Mouse (Mus musculus) monocyte, adult 5-6 weeks (primary cell): ENCODE measurements around the gene Babam1. TPM values are rescaled to one million over a fixed set of nuclear protein-coding genes. Genes with fewer than 3 reads are reported as not detected.

Source experiments
- ATAC-seq: fragments of 153-309, 156-312 bp; replicated peaks from 2 replicates; pipeline ENCODE4 v1.8.0; 2017; ENCODE audit warnings: mild to moderate bottlenecking; ENCODE audit not compliant: low TSS enrichment, insufficient number of reproducible peaks, severe bottlenecking, poor library complexity, low FRiP score
- total RNA-seq: library from RNA; stranded (forward); fragments of 200-1000, 200-491, 200-594 nt; gene quantifications from 3 replicates; pipeline ENCODE4 v1.2.3, GENCODE M21; 2017

Gene Babam1
- 49.7 to 68.7 TPM (median 61.4 TPM) in 3 replicates for total RNA-seq

GRCm38 (mm10) chr8:71396639-71397305 is at the start of gene Babam1:
TSS of gene Babam1 (plus strand) at chr8:71396861.
- ATAC-seq = peak; percentile 99

DNA sequence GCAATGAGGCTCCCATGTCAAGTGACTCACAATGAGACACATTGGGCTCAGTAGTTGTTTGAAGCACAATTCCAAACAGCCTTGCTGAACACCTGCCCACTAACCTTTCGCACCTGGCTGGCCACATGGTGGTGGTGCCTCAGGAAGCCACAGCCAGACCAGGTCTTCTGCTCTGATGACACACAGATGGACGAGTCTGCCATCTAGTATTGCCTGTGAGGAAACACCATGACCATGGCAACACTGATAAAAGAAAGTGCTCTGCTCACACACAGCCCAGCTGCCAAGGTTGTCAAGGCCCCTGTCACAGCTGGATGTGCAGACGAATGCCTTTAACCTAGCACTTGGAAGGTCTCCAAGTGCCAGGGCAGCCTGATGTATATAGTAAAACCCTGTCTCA is 45.5 kb upstream of the Babam1 start:
- ATAC-seq = no peak

GRCm38 (mm10) chr8:71351520-71351919 is 45.1 kb upstream of the Babam1 start:
- no peak for ATAC-seq

DNA sequence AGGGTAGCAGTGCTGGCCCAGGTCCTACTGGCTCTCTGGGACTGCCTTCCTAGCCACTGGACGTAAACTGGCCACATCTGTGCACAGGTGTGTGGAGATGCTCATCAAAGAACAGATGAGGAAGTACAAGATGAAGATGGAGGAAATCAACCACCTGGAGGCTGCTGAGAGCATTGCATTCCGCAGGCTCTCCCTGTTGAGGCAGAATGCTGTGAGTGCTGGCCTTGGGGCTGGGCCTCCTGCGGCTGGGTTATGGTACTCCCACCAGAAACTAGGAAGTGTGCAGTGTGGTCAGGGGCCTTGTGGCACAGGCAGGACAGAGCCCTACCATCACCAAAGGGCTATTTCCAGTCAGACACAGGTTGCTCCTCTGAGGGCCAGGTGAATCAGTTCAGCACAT is 38.6 kb upstream of the Babam1 start:
- ATAC-seq = no peak

GRCm38 (mm10) chr8:71366771-71367528 is 29.7 kb upstream of the Babam1 start, which contains the start of gene Use1:
TSS of gene Use1 (plus strand) at chr8:71366848.
- peak; percentile 74 for ATAC-seq

DNA sequence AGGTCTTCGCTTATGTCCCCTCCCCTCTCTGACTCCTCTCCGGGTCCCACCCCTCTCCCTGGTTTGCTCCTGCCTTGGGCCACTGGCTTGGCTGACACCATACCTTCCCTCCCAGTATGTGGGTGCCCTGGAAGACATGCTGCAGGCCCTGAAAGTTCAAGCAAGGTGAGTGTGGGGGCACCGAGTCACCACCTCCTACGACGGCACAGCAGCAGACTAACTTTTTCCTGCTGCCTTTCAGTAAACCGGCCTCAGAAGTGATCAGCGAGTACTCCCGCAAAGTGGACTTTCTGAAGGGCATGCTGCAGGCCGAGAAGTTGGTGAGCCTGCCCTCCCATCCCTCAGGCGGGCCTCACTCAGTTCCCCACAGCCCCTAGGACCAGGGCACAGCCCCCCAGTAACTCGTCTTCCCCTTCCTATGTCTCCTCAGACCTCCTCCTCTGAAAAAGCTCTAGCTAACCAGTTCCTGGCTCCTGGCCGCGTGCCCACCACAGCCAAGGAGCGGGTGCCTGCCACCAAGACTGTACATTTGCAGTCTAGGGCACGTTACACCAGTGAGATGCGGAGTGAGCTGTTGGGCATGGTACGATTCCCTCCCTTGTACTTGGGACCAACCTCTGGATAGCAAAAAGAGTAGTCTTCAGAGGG is 29.0 kb upstream of the Babam1 start:
- no peak for ATAC-seq

DNA sequence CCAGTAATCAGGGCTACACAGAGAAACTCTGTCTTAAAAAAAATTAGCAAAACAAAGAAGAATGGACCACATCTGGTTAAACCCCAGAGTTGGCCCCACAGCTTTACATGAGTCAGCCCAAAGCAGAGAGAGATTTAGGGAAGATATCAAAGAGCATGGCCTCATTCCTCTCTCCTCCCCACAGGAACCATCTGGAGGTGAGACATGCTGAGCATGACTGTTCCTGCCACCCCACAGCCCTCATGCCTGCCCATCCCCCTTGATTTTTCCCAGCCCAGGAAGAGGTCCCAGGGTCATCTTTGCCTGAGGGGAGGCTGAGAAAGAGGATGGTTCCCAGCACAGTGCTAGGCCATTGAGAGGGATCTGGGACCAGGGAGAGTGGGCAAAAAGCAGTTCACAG is 28.3 kb upstream of the Babam1 start:
- ATAC-seq = no peak

DNA sequence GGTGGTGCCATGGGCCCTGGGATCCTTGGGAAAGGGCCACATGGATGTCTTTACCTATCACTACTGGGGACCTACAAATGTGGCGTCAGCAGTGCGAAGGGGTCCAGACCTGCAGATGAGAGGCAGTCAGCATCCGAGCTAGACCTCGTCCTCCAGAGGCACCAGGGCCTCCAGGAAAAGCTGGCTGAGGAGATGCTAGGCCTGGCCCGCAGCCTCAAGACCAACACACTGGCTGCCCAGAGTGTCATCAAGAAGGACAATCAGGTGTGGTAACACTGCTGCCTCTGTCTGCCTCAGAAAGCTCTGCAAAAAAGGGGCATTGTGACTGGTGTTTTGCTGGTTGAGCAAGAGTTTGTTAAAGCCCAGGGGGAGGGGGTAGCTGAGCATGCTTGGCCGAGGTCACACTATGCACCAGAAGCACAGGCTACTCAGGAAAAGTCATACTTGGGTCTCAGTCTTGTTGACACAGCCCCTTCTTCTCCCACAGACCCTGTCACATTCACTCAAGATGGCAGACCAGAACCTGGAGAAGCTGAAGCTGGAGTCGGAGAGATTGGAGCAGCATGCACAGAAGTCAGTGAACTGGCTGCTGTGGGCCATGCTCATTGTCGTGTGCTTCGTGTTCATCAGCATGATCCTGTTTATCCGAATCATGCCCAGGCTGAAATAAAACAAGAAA is 27.5 kb upstream of the Babam1 start:
- ATAC-seq = no peak

- ATAC-seq = no peak
Observed at GRCm38 (mm10) chr8:71370711-71371235, 25.9 kb upstream of the Babam1 start.

- peak; percentile 59 for ATAC-seq
Observed at GRCm38 (mm10) chr8:71371236-71371848, 25.3 kb upstream of the Babam1 start, which contains the start of gene Ocel1. TSS of gene Ocel1 (plus strand) at chr8:71371298.

DNA sequence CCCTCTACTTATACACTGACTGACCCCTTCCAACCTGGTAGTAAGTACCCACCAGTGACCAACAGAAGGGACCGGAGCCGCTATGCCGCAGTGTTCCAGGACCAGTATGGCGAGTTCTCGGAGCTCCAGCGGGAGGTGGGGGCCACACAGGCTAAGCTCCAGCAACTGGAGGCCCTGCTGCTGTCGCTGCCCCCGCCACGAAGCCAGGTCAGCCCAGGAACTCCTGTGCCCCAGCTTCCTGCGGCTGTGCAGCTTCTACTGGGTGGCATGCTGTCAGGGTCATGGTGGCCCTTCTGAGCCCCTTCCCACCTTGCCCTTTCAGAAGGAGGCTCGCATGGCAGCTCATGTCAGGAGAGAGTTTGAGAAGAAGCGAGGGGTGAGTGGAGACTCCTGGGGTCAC is 24.2 kb upstream of the Babam1 start:
- no peak for ATAC-seq

DNA sequence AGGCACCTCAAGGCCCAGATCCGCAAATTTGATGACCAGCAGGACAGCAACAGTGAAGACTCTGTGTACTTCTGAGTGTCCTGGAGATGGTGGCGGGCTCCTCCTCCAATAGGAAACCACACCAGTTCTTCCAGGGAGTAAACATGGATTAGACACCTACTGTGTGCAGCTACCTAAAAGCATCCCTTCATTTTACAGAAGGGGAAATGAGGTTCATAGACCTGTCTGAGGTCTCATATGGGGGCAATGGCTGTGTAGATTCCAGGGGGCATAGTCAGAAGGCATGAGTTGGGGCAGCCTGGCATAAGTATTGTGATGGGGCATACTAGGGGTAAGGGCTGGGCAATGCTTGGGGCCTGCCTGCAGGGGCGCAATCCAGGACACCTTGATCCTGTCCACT is 23.7 kb upstream of the Babam1 start:
- no peak for ATAC-seq

DNA sequence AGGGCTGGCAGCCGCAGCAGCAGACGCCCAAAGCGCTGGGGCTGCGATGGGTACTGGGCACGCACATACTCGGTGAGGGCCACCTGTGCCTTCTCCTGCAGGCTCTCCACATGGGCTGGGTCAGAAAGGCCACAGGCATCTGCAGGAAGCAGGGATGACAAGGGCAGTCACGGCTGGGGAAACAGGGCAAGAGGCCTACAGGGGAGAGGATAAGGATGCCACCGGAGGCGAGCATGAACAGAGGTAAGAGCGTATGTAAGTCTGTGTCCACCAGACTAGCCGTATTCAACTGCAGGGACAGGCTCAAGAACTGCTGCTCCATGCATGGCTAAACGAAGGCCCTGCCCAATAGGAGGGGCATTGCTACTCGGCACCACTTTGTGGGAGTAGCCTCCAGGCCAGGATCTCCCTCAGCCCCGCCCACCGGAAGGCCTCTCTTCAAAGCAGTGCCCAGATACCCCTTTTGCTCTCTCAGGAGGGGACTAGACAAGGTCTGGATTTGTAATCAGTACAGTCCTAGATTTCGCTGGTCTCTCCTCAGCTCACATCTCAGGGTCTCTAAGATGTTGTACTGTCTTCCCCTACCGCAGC is 21.9 kb upstream of the Babam1 start:
- no peak for ATAC-seq

GRCm38 (mm10) chr8:71375581-71376422 is 20.9 kb upstream of the Babam1 start:
- peak; percentile 44 for ATAC-seq

DNA sequence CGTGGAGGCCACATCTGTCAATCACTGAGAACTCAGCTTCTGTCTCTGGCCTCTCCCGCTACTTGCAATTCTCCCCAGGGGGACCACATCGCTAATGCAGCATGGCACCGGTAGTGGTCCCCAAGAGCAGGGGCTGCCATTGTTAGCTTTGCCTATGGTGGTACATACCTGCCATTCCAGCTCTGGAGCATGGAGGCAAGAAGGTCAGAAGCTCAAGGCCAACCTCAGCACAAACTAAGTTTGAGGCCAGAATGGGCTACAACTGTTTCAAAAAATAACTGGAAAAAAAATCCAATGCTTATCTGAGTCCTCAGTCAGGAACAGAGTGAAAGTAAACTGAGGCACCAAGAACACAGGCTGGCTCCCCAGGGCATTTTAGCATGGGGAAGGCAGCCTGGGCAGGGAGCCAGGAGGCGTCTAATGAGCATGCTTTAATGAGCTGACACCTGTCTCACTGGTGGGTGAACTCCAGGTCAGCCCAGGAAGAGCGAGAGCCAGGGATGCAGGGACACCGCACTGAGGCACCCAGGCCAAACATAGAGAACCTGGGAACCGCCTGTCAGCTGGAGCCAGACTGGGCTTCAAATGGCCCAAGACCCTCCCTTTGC is 20.1 kb upstream of the Babam1 start:
- ATAC-seq = no peak

DNA sequence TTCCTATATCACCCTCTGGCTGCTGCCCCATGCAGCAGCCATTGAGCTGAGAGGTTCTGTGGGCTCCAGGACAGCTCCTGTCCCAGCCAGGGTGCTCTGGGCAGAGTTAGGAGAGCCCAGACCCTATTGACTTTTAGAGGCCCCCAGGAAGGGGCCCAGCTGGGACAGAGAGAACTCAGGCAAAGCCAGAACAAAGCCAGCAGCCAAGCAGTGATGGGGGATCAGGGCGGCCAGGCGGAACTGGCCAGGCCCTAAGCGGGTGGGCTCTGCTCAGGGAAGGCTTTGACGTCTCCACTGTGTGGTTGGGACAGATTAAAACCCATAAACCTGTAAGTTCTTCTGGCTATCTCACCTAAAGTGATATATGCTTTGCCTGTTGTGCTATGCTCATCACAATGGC is 17.7 kb upstream of the Babam1 start:
- ATAC-seq = no peak

GRCm38 (mm10) chr8:71379512-71380075 is 17.1 kb upstream of the Babam1 start:
- ATAC-seq = no peak
